ENCODE assay signal across 11 mouse cellular contexts in genomic region chr11:4661324-4661723, GRCm38 (mm10). TPM values are rescaled to one million over a fixed set of nuclear protein-coding genes. Genes with fewer than 3 reads are reported as not detected.
DNase-seq lines count a peak whose midpoint lies in the region; ATAC-seq and TF ChIP-seq lines count a peak whose summit lies in the region.
"Had no signal": no experiment of that assay in that cellular context is flagged by ENCODE, and none has a peak within 500 bp of the region (broad histone marks: within the 10 kb centered on the region; RNA-seq: fewer than 3 reads in every experiment).

No protein-coding gene starts in this region.

- H3K79me2 ChIP-seq in MEL (ENCODE audit: control insufficient read depth, insufficient read depth, low read length, poor library complexity), result no peaks in the 10 kb centered on the region

- no peaks in the 10 kb centered on the region for H3K27me3 ChIP-seq in MEL (ENCODE audit: control insufficient read depth in 1 of 2, insufficient read depth in 2 of 2, low read length in 2 of 2)
- H3K27me3 ChIP-seq: limb, embryonic 13.5 days had no signal

- TF ChIP-seq RAD21 in MEL (IDR thresholded peaks at IDR 0.05; ENCODE audit: low read depth, low read length), result no peak

- peaks cover 20 to 25% of the 10 kb centered on the region in 2 experiments for H3K4me1 ChIP-seq in MEL (ENCODE audit: control insufficient read depth in 1 of 2, insufficient read depth in 2 of 2, low read length in 2 of 2)
- H3K4me1 ChIP-seq: limb, embryonic 13.5 days had no signal

- TF ChIP-seq EP300 in MEL (IDR thresholded peaks at IDR 0.05; ENCODE audit: low read depth in 1 of 2, low read length in 2 of 2), result 0 out of 4 replicates have a peak, but pooled peaks of 1 of the 2 experiments have one; percentile 23

- no peak overlapping the region for H3K4me3 ChIP-seq in MEL (ENCODE audit: control insufficient read depth in 1 of 2, insufficient read depth in 1 of 2, low read depth in 2 of 2, low read length in 2 of 2)
- H3K4me3 ChIP-seq: limb, embryonic 13.5 days had no signal

- peaks cover 10 to 29% of the 10 kb centered on the region in 2 experiments for H3K36me3 ChIP-seq in MEL (ENCODE audit: control insufficient read depth in 1 of 2, insufficient read depth in 2 of 2, low read length in 2 of 2)

- no peak for TF ChIP-seq CTCF in MEL (IDR thresholded peaks at IDR 0.05 in 2 of 3, conservative IDR thresholded peaks at IDR 0.05 in 1 of 3; ENCODE audit: control insufficient read depth in 1 of 3, insufficient read depth in 1 of 3, low read depth in 2 of 3, low read length in 3 of 3, poor library complexity in 1 of 3, severe bottlenecking in 1 of 3)

- no peak overlapping the region for H3K9ac ChIP-seq in MEL (ENCODE audit: control insufficient read depth, low read depth, low read length, poor library complexity, severe bottlenecking)
- H3K9ac ChIP-seq: limb, embryonic 13.5 days had no signal

- DNase-seq in kidney, postnatal 36 days, result peak; percentile 28 to 52
- no peak for DNase-seq in kidney, postnatal 14 days
- peak; percentile 68 for DNase-seq in MEL (ENCODE audit: low read depth, low spot score)
- DNase-seq in lung, postnatal 36 days, result peak; percentile 56
- no peak for DNase-seq in T-cell, adult 2 months (ENCODE audit: low spot score)
- no peak for DNase-seq in left cerebral cortex, adult 9 months (ENCODE audit: low spot score in 2 of 2)
- DNase-seq in layer of hippocampus, adult 9-10 months (ENCODE audit: low spot score), result no peak

- H3K27ac ChIP-seq in MEL (ENCODE audit: control insufficient read depth, low read depth, low read length), result peak overlapping the region; percentile 26; the same call in 1 of the 2 replicates
- H3K27ac ChIP-seq: limb, embryonic 13.5 days had no signal

- TF ChIP-seq POLR2A in MEL (IDR thresholded peaks at IDR 0.05; ENCODE audit: control insufficient read depth in 1 of 2, insufficient read depth in 1 of 2, low read depth in 1 of 2, low read length in 2 of 2, poor library complexity in 1 of 2), result no peak

- ATAC-seq in common myeloid progenitor, adult 5-6 weeks (replicated peaks; ENCODE audit: low read depth, poor library complexity, severe bottlenecking), result peak; percentile 60

- no peaks in the 10 kb centered on the region for H3K9me3 ChIP-seq in MEL (replicated peaks; ENCODE audit: insufficient read depth, low read length)
- H3K9me3 ChIP-seq: limb, embryonic 13.5 days had no signal

TF ChIP-seq in MEL, 35 proteins besides CTCF, POLR2A, EP300 and RAD21:
- 0 out of 2 replicates have a peak, but pooled peaks have one; percentile 12 for TF ChIP-seq TCF12 (IDR thresholded peaks at IDR 0.05; ENCODE audit: low read depth, low read length)
- TF ChIP-seq NRF1 (IDR thresholded peaks at IDR 0.05; ENCODE audit: insufficient read depth, low read depth, low read length, poor library complexity, severe bottlenecking), result no peak
- TF ChIP-seq POLR2AphosphoS2 (IDR thresholded peaks at IDR 0.05; ENCODE audit: low read length), result no peak
- TF ChIP-seq POLR2AphosphoS5 (IDR thresholded peaks at IDR 0.05; ENCODE audit: borderline replicate concordance, low read depth, low read length), result no peak
- TF ChIP-seq ZKSCAN1 (IDR thresholded peaks at IDR 0.05; ENCODE audit: low read depth, low read length), result no peak
- no peak for TF ChIP-seq MAX (IDR thresholded peaks at IDR 0.05; ENCODE audit: low read length)
- peak; percentile 41; the same call in 1 of the 2 replicates for TF ChIP-seq ETS1 (IDR thresholded peaks at IDR 0.05; ENCODE audit: low read depth, low read length)
- peak; percentile 80; the same call in 1 of the 2 replicates for TF ChIP-seq GABPA (IDR thresholded peaks at IDR 0.05; ENCODE audit: low read depth, low read length)
- peak; percentile 31; the same call in 1 of the 2 replicates for TF ChIP-seq MAFK (IDR thresholded peaks at IDR 0.05; ENCODE audit: borderline replicate concordance, low read depth, low read length)
- TF ChIP-seq BHLHE40 (IDR thresholded peaks at IDR 0.05; ENCODE audit: borderline replicate concordance, low read depth, low read length), result no peak

RNA-seq across cellular contexts. Expression of gene Ascc2, which starts 23.8 kb away (rescaled TPM):
- 27.5 and 29.4 TPM in 2 replicates for total RNA-seq in MEL (2012; rRNA removed)
- 10 to 100 TPM; 43.5 to 98.2 TPM for polyA plus RNA-seq in MEL (2012; ENCODE audit: insufficient read depth in 1 of 2, insufficient read length in 2 of 2, low read depth in 1 of 2, low replicate concordance in 2 of 2, missing spikeins in 1 of 2)
- 18.8 and 22.0 TPM in 2 replicates for total RNA-seq in common myeloid progenitor, adult 5-6 weeks (2017)

RNA-seq across cellular contexts. Expression of gene Gm11032, which starts 41.5 kb away (rescaled TPM):
- not detected in 2 replicates for total RNA-seq in MEL (2012; rRNA removed)
- not detected for polyA plus RNA-seq in MEL (2012; ENCODE audit: insufficient read depth in 1 of 2, insufficient read length in 2 of 2, low read depth in 1 of 2, low replicate concordance in 2 of 2, missing spikeins in 1 of 2)
- total RNA-seq in common myeloid progenitor, adult 5-6 weeks (2017), result not detected in 2 replicates
- polyA plus RNA-seq: heart, embryonic 14.5 days; limb, embryonic 13.5 days; small intestine, adult 2 months had no signal

RNA-seq across cellular contexts. Expression of gene Uqcr10, which starts 42.8 kb away (rescaled TPM):
- 1,416 and 1,438 TPM in 2 replicates for total RNA-seq in MEL (2012; rRNA removed)
- 100 to 1,000 TPM in 1 of 2 experiments, not detected in 1; 598 TPM for polyA plus RNA-seq in MEL (2012; ENCODE audit: insufficient read depth in 1 of 2, insufficient read length in 2 of 2, low read depth in 1 of 2, low replicate concordance in 2 of 2, missing spikeins in 1 of 2)
- 117 and 123 TPM in 2 replicates for total RNA-seq in common myeloid progenitor, adult 5-6 weeks (2017)

RNA-seq across cellular contexts. Expression of gene Zmat5, which starts 43.2 kb away (rescaled TPM):
- total RNA-seq in MEL (2012; rRNA removed), result 39.3 and 40.1 TPM in 2 replicates
- 10 to 100 TPM in 1 of 2 experiments, not detected in 1; 36.9 TPM for polyA plus RNA-seq in MEL (2012; ENCODE audit: insufficient read depth in 1 of 2, insufficient read length in 2 of 2, low read depth in 1 of 2, low replicate concordance in 2 of 2, missing spikeins in 1 of 2)
- total RNA-seq in common myeloid progenitor, adult 5-6 weeks (2017), result 6.0 and 11.5 TPM in 2 replicates

Comparison
In these comparisons a context has a peak if more than half of its experiments do, and no peak if none do; other contexts are left out.
1. DNase-seq: peak in kidney, postnatal 36 days (2 of 2), MEL (single experiment) and lung, postnatal 36 days (single experiment); none in kidney, postnatal 14 days (single experiment), T-cell, adult 2 months (single experiment), left cerebral cortex, adult 9 months (0 of 2) and layer of hippocampus, adult 9-10 months (single experiment).
2. RNA of gene Uqcr10, which starts 42.8 kb away (total RNA-seq): 1,416 to 1,438 TPM in MEL; 117 to 123 TPM in common myeloid progenitor, adult 5-6 weeks; every median in the first group is over 10 times any median in the second.